In the genomic region with DNA sequence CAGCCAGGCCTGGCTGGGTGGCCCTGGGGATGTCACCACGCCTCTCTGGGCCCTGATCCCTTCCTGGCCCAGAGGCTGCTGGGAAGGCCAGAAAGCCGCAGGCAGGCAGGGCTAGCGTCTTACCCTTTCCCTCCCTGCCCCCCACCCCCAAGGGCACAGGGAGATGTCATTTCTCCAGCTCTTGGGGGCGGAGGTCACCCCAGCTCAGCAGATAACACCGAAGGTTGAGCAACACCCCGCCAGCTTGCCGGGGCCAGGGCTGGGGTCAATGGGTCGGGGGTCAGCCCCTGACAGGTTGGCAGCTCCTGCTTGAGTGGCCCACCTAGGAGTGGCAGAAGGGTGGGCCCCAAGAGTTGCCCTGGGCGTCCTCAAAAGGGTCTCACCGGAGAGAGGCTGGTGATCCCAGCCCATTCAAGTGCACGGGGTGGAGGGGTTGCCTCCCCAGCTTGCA, we compare ENCODE assay signal across 10 mouse cellular contexts. TPM values are rescaled to one million over a fixed set of nuclear protein-coding genes. Genes with fewer than 3 reads are reported as not detected.
DNase-seq lines count a peak whose midpoint lies in the region; ATAC-seq and TF ChIP-seq lines count a peak whose summit lies in the region.
"Had no signal": no experiment of that assay in that cellular context is flagged by ENCODE, and none has a peak within 500 bp of the region (broad histone marks: within the 10 kb centered on the region; RNA-seq: fewer than 3 reads in every experiment).

No protein-coding gene starts in this region.

- no peaks in the 10 kb centered on the region for H3K36me3 ChIP-seq in intestine, embryonic 14.5 days (ENCODE audit: control insufficient read depth, insufficient read depth, low read length)
- H3K36me3 ChIP-seq in myocyte (ENCODE audit: control insufficient read depth, insufficient read depth), result peaks cover 13% of the 10 kb centered on the region

- no peaks in the 10 kb centered on the region for H3K9me3 ChIP-seq in intestine, embryonic 14.5 days (ENCODE audit: control insufficient read depth, low read length)

- H3K79me2 ChIP-seq in myocyte (ENCODE audit: control insufficient read depth, insufficient read depth), result peaks cover 28% of the 10 kb centered on the region

- no peak overlapping the region for H3K27ac ChIP-seq in intestine, embryonic 14.5 days (ENCODE audit: low read depth)

- peak; percentile 49 to 68 for DNase-seq in heart, adult 18-20 months
- DNase-seq in heart, postnatal 10 days, result no peak
- DNase-seq in right cerebral cortex, postnatal 10 days (ENCODE audit: low spot score in 2 of 2), result peak; percentile 44 to 53
- no peak for DNase-seq in right cerebral cortex, adult 2 months (ENCODE audit: low spot score in 2 of 2)
- no peak for DNase-seq in intestine, embryonic 14.5 days (ENCODE audit: low spot score)
- DNase-seq: heart, postnatal 14 days; left cerebral cortex, postnatal 4 days had no signal

- H3K9ac ChIP-seq in intestine, embryonic 14.5 days (ENCODE audit: low read length), result no peak overlapping the region

- 0 out of 2 replicates have a peak, but pooled peaks have one; percentile 0 for ATAC-seq in intestine, embryonic 14.5 days (replicated peaks; ENCODE audit: low FRiP score, low TSS enrichment, low read depth)
- ATAC-seq in megakaryocyte progenitor cell, adult 5-6 weeks (replicated peaks; ENCODE audit: poor library complexity), result no peak
- no peak for ATAC-seq in inflammation-experienced regulatory T-cells, adult 6 months

- no peak overlapping the region for H3K4me3 ChIP-seq in intestine, embryonic 14.5 days (ENCODE audit: low read depth, low read length)
- H3K4me3 ChIP-seq in myocyte, result peak overlapping the region; percentile 95

- intact Hi-C loops in heart, postnatal 10 days (cut with DNase I), result loop anchor here (10.0 kb wide), 1 partner anchor 397 kb away; a partner anchor contains a TSS

- no peak for TF ChIP-seq POLR2A in myocyte (IDR thresholded peaks at IDR 0.05; ENCODE audit: insufficient read length, low read depth)

- peaks cover 14% of the 10 kb centered on the region; the same call in 1 of the 2 replicates for H3K4me1 ChIP-seq in intestine, embryonic 14.5 days (replicated peaks; ENCODE audit: control insufficient read depth, insufficient read depth, low read length)

- H3K4me2 ChIP-seq in intestine, embryonic 14.5 days (ENCODE audit: low read length), result no peak overlapping the region
- no peak overlapping the region for H3K4me2 ChIP-seq in myocyte (ENCODE audit: low read depth)

- no peak overlapping the region for H3ac ChIP-seq in myocyte (ENCODE audit: control insufficient read depth, insufficient read length)

- 52% methylated on average over 11 of the region's 11 CpGs for WGBS in intestine, embryonic 14.5 days

- 0 out of 2 replicates have a peak, but pooled peaks cover 8% of the 10 kb centered on the region for H3K27me3 ChIP-seq in intestine, embryonic 14.5 days (replicated peaks; ENCODE audit: control insufficient read depth, insufficient read depth, low read length)
- no peaks in the 10 kb centered on the region for H3K27me3 ChIP-seq in myocyte (ENCODE audit: control insufficient read depth, insufficient read depth, insufficient read length)

TF ChIP-seq in myocyte, 11 proteins besides CTCF, POLR2A, EP300 and RAD21:
- TF ChIP-seq USF1 (IDR thresholded peaks at IDR 0.05; ENCODE audit: low read depth) (no peak), MAX (IDR thresholded peaks at IDR 0.05; ENCODE audit: low read depth) (no peak)

RNA-seq across cellular contexts. Expression of a gene that starts 1.0 kb away (rescaled TPM):
- 100 to 1,000 TPM; 127 to 160 TPM for total RNA-seq in heart, adult 18-20 months (2021)
- 100 to 1,000 TPM in 1 of 2 experiments, 10 to 100 TPM in 1; 31.0 to 100 TPM for total RNA-seq in heart, postnatal 10 days (2021)
- polyA plus RNA-seq in intestine, embryonic 14.5 days (2014; fragmentation: Nextera tagmentation; extraction: Ambion mirVana), result 2.8 and 12.4 TPM in 2 replicates
- 74.7 TPM for polyA plus RNA-seq in myocyte (2012; fragmentation: generic; extraction: Trizol)
- 19.6 and 22.4 TPM in 2 replicates for total RNA-seq in megakaryocyte progenitor cell, adult 5-6 weeks (2015)
- 15.6 and 16.3 TPM in 2 replicates for total RNA-seq in megakaryocyte progenitor cell, adult 5-6 weeks (2017)
- polyA plus RNA-seq in inflammation-experienced regulatory T-cells, adult 6 months (2017; shearing (Covaris generic)), result 1 to 10 TPM in 2 of 3 experiments, under 1 TPM in 1; 0.65 to 3.2 (median 2.1) TPM

RNA-seq across cellular contexts. Expression of a gene that starts 1.9 kb away (rescaled TPM):
- total RNA-seq in heart, adult 18-20 months (2021), result 10 to 100 TPM; 22.0 to 23.0 TPM
- 10 to 100 TPM; 37.9 to 40.5 TPM for total RNA-seq in heart, postnatal 10 days (2021)
- polyA plus RNA-seq in intestine, embryonic 14.5 days (2014; fragmentation: Nextera tagmentation; extraction: Ambion mirVana), result 35.1 and 42.0 TPM in 2 replicates
- polyA plus RNA-seq in myocyte (2012; fragmentation: generic; extraction: Trizol), result 91.9 TPM
- total RNA-seq in megakaryocyte progenitor cell, adult 5-6 weeks (2015), result 15.5 and 18.0 TPM in 2 replicates
- total RNA-seq in megakaryocyte progenitor cell, adult 5-6 weeks (2017), result 18.4 and 20.0 TPM in 2 replicates
- 10 to 100 TPM; 12.5 to 16.8 (median 12.8) TPM for polyA plus RNA-seq in inflammation-experienced regulatory T-cells, adult 6 months (2017; shearing (Covaris generic))

RNA-seq across cellular contexts. Expression of a gene that starts 26.4 kb away (rescaled TPM):
- total RNA-seq in heart, adult 18-20 months (2021), result 10 to 100 TPM in 1 of 2 experiments, 1 to 10 TPM in 1; 9.3 to 17.0 TPM
- total RNA-seq in heart, postnatal 10 days (2021), result 10 to 100 TPM; 21.6 to 23.2 TPM
- polyA plus RNA-seq in intestine, embryonic 14.5 days (2014; fragmentation: Nextera tagmentation; extraction: Ambion mirVana), result 6.1 and 7.7 TPM in 2 replicates
- polyA plus RNA-seq in myocyte (2012; fragmentation: generic; extraction: Trizol), result 9.2 TPM
- 3.7 TPM in 1 of 2 replicates, not detected in the other for total RNA-seq in megakaryocyte progenitor cell, adult 5-6 weeks (2015)
- not detected in 2 replicates for total RNA-seq in megakaryocyte progenitor cell, adult 5-6 weeks (2017)
- polyA plus RNA-seq in inflammation-experienced regulatory T-cells, adult 6 months (2017; shearing (Covaris generic)), result not detected

RNA-seq across cellular contexts. Expression of a gene that starts 55.8 kb away (rescaled TPM):
- 100 to 1,000 TPM; 119 to 126 TPM for total RNA-seq in heart, adult 18-20 months (2021)
- total RNA-seq in heart, postnatal 10 days (2021), result 100 to 1,000 TPM; 120 to 121 TPM
- polyA plus RNA-seq in intestine, embryonic 14.5 days (2014; fragmentation: Nextera tagmentation; extraction: Ambion mirVana), result 254 and 279 TPM in 2 replicates
- 322 TPM for polyA plus RNA-seq in myocyte (2012; fragmentation: generic; extraction: Trizol)
- total RNA-seq in megakaryocyte progenitor cell, adult 5-6 weeks (2015), result 102 and 116 TPM in 2 replicates
- 51.7 and 56.5 TPM in 2 replicates for total RNA-seq in megakaryocyte progenitor cell, adult 5-6 weeks (2017)
- polyA plus RNA-seq in inflammation-experienced regulatory T-cells, adult 6 months (2017; shearing (Covaris generic)), result 100 to 1,000 TPM; 370 to 426 (median 380) TPM

Comparison
In these comparisons a context has a peak if more than half of its experiments do, and no peak if none do; other contexts are left out.
1. DNase-seq: peak in heart, adult 18-20 months (2 of 2) and right cerebral cortex, postnatal 10 days (2 of 2); none in heart, postnatal 10 days (0 of 2), right cerebral cortex, adult 2 months (0 of 2) and intestine, embryonic 14.5 days (single experiment).